Mouse (Mus musculus) neural tube, embryonic 14.5 days (tissue): ENCODE data around the gene Prkd2. TPM values are rescaled to one million over a fixed set of nuclear protein-coding genes. Genes with fewer than 3 reads are reported as not detected.

Source experiments
- ATAC-seq: fragments of 200-750 bp; cut with Nextera tagmentation; 2 replicates; pipeline ENCODE4 v1.8.0; 2017; ENCODE audit warnings: low read depth, mild to moderate bottlenecking, moderate TSS enrichment, moderate library complexity
- H3K27ac ChIP-seq: fragments of 300-500 bp; sonication (generic); 2 replicates; pipeline ENCODE4 v1.5.1; 2014; ENCODE audit warnings: low read depth, mild to moderate bottlenecking, control low read depth, low read length, moderate library complexity, mixed read lengths
- H3K27me3 ChIP-seq: fragments of 300-500 bp; sonication (generic); 2 replicates; pipeline ENCODE4 v1.6.1; 2014; ENCODE audit warnings: low read length; ENCODE audit not compliant: control insufficient read depth, insufficient read depth
- H3K36me3 ChIP-seq: fragments of 300-500 bp; sonication (generic); 2 replicates; pipeline ENCODE4 v1.6.1; 2014; ENCODE audit warnings: low read length, mixed read lengths; ENCODE audit not compliant: control insufficient read depth, insufficient read depth
- H3K4me1 ChIP-seq: fragments of 300-500 bp; sonication (generic); 2 replicates; pipeline ENCODE4 v1.6.1; 2014; ENCODE audit warnings: low read length; ENCODE audit not compliant: control insufficient read depth, insufficient read depth
- H3K4me2 ChIP-seq: fragments of 300-500 bp; sonication (generic); 2 replicates; pipeline ENCODE4 v1.6.1; 2014; ENCODE audit warnings: mild to moderate bottlenecking, low read depth, low read length, control low read depth
- H3K4me3 ChIP-seq: fragments of 300-500 bp; sonication (generic); 2 replicates; pipeline ENCODE4 v1.5.1; 2014; ENCODE audit warnings: low read depth, low read length, control low read depth, mixed read lengths
- H3K9ac ChIP-seq: fragments of 300-500 bp; sonication (generic); replicated peaks from 2 replicates; pipeline ENCODE4 v1.6.1; 2014; ENCODE audit warnings: low read depth, mild to moderate bottlenecking, control low read depth, low read length, mixed read lengths
- H3K9me3 ChIP-seq: fragments of 300-500 bp; sonication (generic); 2 replicates; pipeline ENCODE4 v1.6.1; 2016; ENCODE audit warnings: low read length; ENCODE audit not compliant: control insufficient read depth
- WGBS: fragments of 180-500 bp; shearing (Covaris S2); extraction: QIAGEN DNeasy Blood & Tissue Kit; methylation state at CpG from one replicate; pipeline ENCODE4 v1.1.7; 2014; 5-methylcytosine and 5-hydroxymethylcytosine counted together
- polyA plus RNA-seq: library from polyadenylated mRNA; unstranded; fragments of >200 nt; fragmentation: Nextera tagmentation; extraction: Ambion mirVana; gene quantifications from 2 replicates; pipeline ENCODE4 v1.2.1, GENCODE M21; 2014

Prkd2 gene
- polyA plus RNA-seq, 1 experiment from 2014 or later: 4.5 TPM

DNA sequence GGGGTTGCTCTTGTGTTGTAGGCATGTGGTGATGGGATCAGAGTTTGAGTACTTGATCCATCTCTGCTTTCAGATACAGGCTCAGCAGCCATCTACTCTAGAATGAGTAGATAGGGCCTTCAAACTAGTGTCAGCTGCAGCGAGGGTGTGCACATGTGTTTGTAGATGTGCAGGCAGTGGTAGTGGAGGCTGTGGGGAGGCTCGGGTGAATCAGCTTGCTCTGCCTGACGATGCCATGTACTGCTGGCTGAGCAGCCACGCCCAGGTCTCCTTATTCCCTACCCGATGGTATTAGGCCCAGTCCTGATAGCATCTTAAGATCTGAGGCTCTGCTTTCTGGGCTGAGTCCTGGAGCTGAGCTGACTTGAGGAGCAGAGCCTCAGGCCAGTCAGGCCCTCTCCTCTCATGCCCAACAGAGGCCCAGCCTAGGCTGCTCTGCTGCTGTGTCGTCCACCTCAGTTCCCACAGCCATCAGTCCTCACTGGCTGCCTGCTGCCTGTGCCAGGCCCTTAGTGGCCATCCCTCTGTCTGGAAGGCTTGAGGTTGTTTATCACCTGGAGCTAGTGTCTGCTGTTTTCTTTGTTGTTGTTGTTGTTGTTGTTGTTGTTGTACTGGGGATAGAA is 3.8 kb upstream of the Prkd2 start:
- no peak overlapping the region for H3K4me3 ChIP-seq
- WGBS: 86% methylated on average over 6 of the region's 6 CpGs
- no peak for ATAC-seq

DNA sequence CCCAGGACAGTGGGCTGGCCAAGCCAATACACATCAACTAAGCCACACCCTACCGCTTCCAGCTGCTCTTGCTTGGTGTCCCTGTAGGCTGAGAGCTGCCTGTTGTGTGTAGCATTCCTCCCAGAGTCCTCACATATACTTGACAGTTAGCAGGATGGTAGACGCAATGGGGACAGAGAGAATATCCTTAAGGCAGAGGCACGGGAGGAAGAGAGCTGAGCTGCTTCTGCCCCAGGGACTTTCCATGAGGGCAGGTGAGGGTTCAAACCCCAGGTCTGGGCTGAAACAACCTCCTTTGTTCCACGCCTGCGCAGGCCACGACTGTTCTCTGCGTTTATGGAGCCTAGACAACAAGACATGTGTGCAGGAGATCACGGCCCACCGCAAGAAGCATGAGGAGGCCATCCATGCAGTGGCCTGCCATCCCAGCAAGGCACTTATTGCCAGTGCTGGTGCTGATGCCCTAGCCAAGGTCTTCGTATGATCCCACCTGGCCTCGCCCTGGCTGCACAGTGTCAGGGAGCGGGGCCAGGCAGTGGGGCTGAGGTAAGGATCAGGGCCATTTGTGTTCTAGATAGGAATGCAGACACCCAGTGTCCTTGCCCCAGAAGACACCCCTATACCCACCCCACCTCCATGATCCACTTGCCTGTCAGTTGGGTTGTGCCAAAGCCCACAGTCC is 3.1 kb upstream of the Prkd2 start:
- peaks cover 43% of the 10 kb centered on the region for H3K36me3 ChIP-seq
- H3K9ac ChIP-seq: no peak overlapping the region
- no peaks in the 10 kb centered on the region for H3K27me3 ChIP-seq
- no peak for ATAC-seq
- no peak overlapping the region for H3K4me2 ChIP-seq
- H3K4me3 ChIP-seq: no peak overlapping the region
- WGBS: 96% methylated on average over 12 of the region's 12 CpGs
- H3K4me1 ChIP-seq: peaks cover 12% of the 10 kb centered on the region
- no peak overlapping the region for H3K27ac ChIP-seq
- H3K9me3 ChIP-seq: no peaks in the 10 kb centered on the region

More for the DNA sequence above, 3.8 kb upstream of the Prkd2 start:
- Histone ChIP-seq H3K27ac (no peak overlapping the region), H3K9ac (no peak overlapping the region), H3K27me3 (no peaks in the 10 kb centered on the region), H3K4me1 (peaks cover 9% of the 10 kb centered on the region), H3K4me2 (no peak overlapping the region), H3K9me3 (no peaks in the 10 kb centered on the region), H3K36me3 (peaks cover 44% of the 10 kb centered on the region)

DNA sequence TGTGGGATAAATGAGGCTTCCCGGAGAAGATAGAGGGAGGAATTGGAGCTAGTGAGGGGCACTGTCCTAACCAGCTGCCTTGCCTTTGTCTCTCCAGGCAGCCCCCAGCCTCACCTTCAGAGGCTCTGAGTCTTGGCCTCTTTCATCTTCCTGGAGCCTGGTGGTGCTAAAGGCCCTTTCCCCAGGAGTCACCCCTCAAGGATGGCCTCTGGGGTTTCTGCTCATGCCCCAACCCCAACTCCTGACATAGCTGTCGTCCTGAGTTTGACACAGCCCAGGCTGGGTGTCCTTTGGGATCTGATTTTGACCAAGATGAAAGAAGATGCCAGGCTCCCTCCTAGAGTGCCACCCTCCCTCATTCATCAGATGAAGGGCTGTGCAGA is 2.6 kb upstream of the Prkd2 start:
- Histone ChIP-seq H3K9me3 (no peaks in the 10 kb centered on the region), H3K4me3 (no peak overlapping the region), H3K4me1 (peaks cover 15% of the 10 kb centered on the region), H3K4me2 (no peak overlapping the region), H3K27me3 (no peaks in the 10 kb centered on the region), H3K9ac (no peak overlapping the region), H3K27ac (no peak overlapping the region), H3K36me3 (peaks cover 40% of the 10 kb centered on the region)
- whole genome bisulfite sequencing: 83% methylated on average over 2 of the region's 2 CpGs
- ATAC-seq: no peak

DNA sequence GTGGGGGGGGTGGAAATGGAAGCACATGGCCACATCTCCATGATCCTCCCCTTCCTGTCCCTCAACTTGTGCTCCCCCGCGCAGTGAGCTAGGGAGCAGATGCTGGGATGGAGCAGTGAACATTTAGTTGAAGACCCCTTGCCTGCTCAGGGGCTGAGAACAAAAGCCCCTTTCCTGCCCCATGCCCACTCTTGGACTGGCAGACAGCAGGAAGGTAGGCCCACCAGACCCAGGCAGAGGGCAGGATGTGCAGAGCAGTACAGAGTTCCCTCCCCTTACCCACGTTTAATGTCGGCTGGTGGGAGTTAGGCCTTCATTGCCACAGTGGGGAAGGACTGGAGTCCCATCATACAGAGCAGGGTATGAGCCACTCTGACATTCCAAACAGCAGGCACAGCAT is 1.6 kb upstream of the Prkd2 start:
- 83% methylated on average over 4 of the region's 4 CpGs for WGBS
- no peak overlapping the region for H3K9ac ChIP-seq
- no peak overlapping the region for H3K27ac ChIP-seq
- no peaks in the 10 kb centered on the region for H3K9me3 ChIP-seq
- no peaks in the 10 kb centered on the region for H3K27me3 ChIP-seq
- H3K4me1 ChIP-seq: peaks cover 15% of the 10 kb centered on the region
- no peak overlapping the region for H3K4me3 ChIP-seq
- no peak for ATAC-seq
- H3K36me3 ChIP-seq: peaks cover 36% of the 10 kb centered on the region
- H3K4me2 ChIP-seq: no peak overlapping the region

- Histone ChIP-seq H3K4me1 (peaks cover 15% of the 10 kb centered on the region), H3K9ac (peak overlapping the region; percentile 58; the same call in 1 of the 2 replicates), H3K4me2 (peak overlapping the region; percentile 84), H3K27me3 (no peaks in the 10 kb centered on the region), H3K9me3 (no peaks in the 10 kb centered on the region), H3K4me3 (peak overlapping the region; percentile 54; the same call in 1 of the 2 replicates), H3K36me3 (peaks cover 36% of the 10 kb centered on the region), H3K27ac (peak overlapping the region; percentile 48; the same call in 1 of the 2 replicates)
- ATAC-seq: peak; percentile 3; the same call in 1 of the 2 replicates
- WGBS: 49% methylated on average over 11 of the region's 11 CpGs
Observed at GRCm38 (mm10) chr7:16841561-16842560, 841 bp upstream of the Prkd2 start.

DNA sequence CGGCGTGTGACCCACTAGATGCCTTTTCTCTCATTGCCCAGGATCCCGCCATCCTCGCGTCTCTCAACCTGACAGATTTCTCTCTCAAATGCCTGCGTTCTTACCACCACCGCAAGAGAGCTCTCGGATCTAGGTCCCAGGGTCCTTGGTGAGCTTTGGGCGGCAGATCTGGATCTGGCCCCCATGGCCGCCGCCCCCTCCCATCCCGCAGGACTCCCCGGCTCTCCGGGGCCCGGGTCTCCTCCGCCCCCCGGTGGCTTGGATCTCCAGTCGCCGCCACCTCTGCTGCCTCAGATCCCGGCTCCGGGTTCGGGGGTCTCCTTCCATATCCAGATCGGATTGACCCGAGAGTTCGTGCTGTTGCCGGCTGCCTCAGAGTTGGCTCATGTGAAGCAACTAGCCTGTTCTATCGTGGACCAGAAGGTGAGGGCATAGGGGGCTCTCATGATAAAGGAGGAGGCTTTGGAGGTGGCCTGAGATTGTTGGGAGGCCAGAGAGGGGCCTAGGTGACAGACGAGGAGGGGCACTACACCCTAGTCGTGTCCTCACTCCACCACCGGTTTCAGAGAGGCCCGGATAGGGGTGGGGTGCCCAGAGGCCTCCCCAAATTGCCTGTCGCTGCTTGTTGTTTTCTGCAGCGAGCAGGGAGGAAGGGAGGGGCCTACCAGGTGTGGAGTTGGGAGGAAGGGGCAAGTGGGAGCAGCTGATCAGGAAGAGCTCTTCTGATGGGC is 904 bp downstream of the Prkd2 start:
- H3K9me3 ChIP-seq: no peaks in the 10 kb centered on the region
- no peak overlapping the region; the same call in 1 of the 2 replicates for H3K27ac ChIP-seq
- no peaks in the 10 kb centered on the region for H3K27me3 ChIP-seq
- peak overlapping the region; percentile 58 for H3K9ac ChIP-seq
- peak overlapping the region; percentile 84 for H3K4me2 ChIP-seq
- peak overlapping the region; percentile 54 for H3K4me3 ChIP-seq
- 2% methylated on average over 33 of the region's 33 CpGs for whole genome bisulfite sequencing
- H3K4me1 ChIP-seq: peaks cover 15% of the 10 kb centered on the region
- peak; percentile 5; the same call in 1 of the 2 replicates for ATAC-seq
- peaks cover 23% of the 10 kb centered on the region for H3K36me3 ChIP-seq

- Histone ChIP-seq H3K4me2 (peak overlapping the region; percentile 84; the same call in 1 of the 2 replicates), H3K27ac (no peak overlapping the region), H3K9me3 (no peaks in the 10 kb centered on the region), H3K4me1 (peaks cover 15% of the 10 kb centered on the region), H3K9ac (peak overlapping the region; percentile 22; the same call in 1 of the 2 replicates), H3K27me3 (no peaks in the 10 kb centered on the region), H3K4me3 (no peak overlapping the region; the same call in 1 of the 2 replicates), H3K36me3 (peaks cover 12% of the 10 kb centered on the region)
- WGBS: 59% methylated on average over 3 of the region's 3 CpGs
- no peak for ATAC-seq
Observed at GRCm38 (mm10) chr7:16844696-16845071, 2.0 kb downstream of the Prkd2 start.

DNA sequence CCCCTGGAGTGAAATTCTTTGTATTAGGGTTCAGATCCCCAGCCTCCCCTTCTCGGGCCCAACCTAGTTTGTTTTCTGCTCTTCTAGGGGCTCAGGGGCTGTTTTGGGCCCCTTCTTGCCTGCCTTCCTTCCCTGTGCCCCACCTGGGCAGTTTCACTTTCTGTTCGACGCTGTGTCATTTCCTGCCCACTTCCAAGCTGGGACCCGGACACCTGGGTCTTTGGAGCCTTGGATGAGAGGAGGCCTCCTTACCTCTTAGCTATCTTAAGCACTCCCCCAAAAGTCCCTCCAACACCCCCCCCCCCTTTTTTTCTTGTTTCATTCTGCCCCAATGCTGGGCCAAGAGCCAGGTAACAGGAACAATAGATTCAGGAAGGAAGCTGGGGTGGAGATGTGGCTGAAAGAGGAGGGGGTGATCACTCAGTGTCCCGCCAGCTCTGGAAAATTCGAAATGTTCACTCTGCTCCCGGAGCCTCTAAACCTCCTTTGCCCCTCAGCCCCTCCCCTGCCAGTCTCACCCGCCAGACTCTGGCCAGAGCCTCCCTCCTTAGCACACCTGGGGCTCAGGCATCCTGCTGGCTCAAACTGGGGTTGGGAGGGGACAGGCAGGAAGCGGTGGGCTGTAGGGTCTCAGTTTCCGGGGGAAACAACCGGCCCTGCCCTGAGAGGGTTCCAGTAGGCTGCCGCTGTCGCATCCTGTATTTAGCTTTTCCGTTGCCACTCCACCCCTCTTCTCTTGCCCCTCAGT is 2.5 kb downstream of the Prkd2 start:
- Histone ChIP-seq H3K4me1 (peaks cover 15% of the 10 kb centered on the region), H3K9ac (peak overlapping the region; percentile 22; the same call in 1 of the 2 replicates), H3K27me3 (no peaks in the 10 kb centered on the region), H3K4me2 (peak overlapping the region; percentile 17; the same call in 1 of the 2 replicates), H3K27ac (no peak overlapping the region), H3K36me3 (peaks cover 7% of the 10 kb centered on the region), H3K9me3 (no peaks in the 10 kb centered on the region), H3K4me3 (no peak overlapping the region; the same call in 1 of the 2 replicates)
- ATAC-seq: no peak
- 41% methylated on average over 14 of the region's 14 CpGs for WGBS
